Mouse (Mus musculus) neural tube, embryonic 11.5 days (tissue): Measurements from ENCODE around the gene Nt5c2. TPM values are rescaled to one million over a fixed set of nuclear protein-coding genes. Genes with fewer than 3 reads are reported as not detected.
A peak's percentile ranks its signal among the peaks of the same experiment; 100 is the strongest.

Experiments used
- ATAC-seq: fragments of 200-750 bp; cut with Nextera tagmentation; 2 replicates; pipeline ENCODE4 v1.8.0; 2017; ENCODE audit warnings: moderate number of reproducible peaks, mild to moderate bottlenecking, moderate TSS enrichment, moderate library complexity; ENCODE audit not compliant: insufficient read depth, low FRiP score, low TSS enrichment
- DNase-seq: peaks from one replicate; pipeline ENCODE4 v3.0.0-alpha.2; 2015; ENCODE audit warnings: low spot score
- H3K27ac ChIP-seq: fragments of 300-500 bp; sonication (generic); 2 replicates; pipeline ENCODE4 v1.5.1; 2014; ENCODE audit warnings: low read depth, mild to moderate bottlenecking, low read length
- H3K27me3 ChIP-seq: fragments of 300-500 bp; sonication (generic); 2 replicates; pipeline ENCODE4 v1.6.1; 2014; ENCODE audit warnings: mild to moderate bottlenecking, low read length, mixed read lengths; ENCODE audit not compliant: control insufficient read depth, insufficient read depth
- H3K36me3 ChIP-seq: fragments of 300-500 bp; sonication (generic); 2 replicates; pipeline ENCODE4 v1.6.1; 2014; ENCODE audit warnings: mild to moderate bottlenecking, low read length, moderate library complexity, mixed read lengths; ENCODE audit not compliant: control insufficient read depth, insufficient read depth
- H3K4me1 ChIP-seq: fragments of 300-500 bp; sonication (generic); 2 replicates; pipeline ENCODE4 v1.6.1; 2014; ENCODE audit warnings: low read length, mixed read lengths; ENCODE audit not compliant: control insufficient read depth, insufficient read depth
- H3K4me2 ChIP-seq: fragments of 300-500 bp; sonication (generic); 2 replicates; pipeline ENCODE4 v1.6.1; 2014; ENCODE audit warnings: low read depth, mild to moderate bottlenecking, moderate library complexity
- H3K4me3 ChIP-seq: fragments of 300-500 bp; sonication (generic); 2 replicates; pipeline ENCODE4 v1.5.1; 2014; ENCODE audit warnings: low read depth, low read length
- H3K9ac ChIP-seq: fragments of 300-500 bp; sonication (generic); 2 replicates; pipeline ENCODE4 v1.6.1; 2014; ENCODE audit warnings: mild to moderate bottlenecking, low read length
- H3K9me3 ChIP-seq: fragments of 300-500 bp; sonication (generic); 2 replicates; pipeline ENCODE4 v1.6.1; 2016; ENCODE audit warnings: low read length; ENCODE audit not compliant: control insufficient read depth
- WGBS: fragments of 180-500 bp; shearing (Covaris S2); extraction: QIAGEN DNeasy Blood & Tissue Kit; methylation state at CpG from one replicate; pipeline ENCODE4 v1.1.7; 2014; 5-methylcytosine and 5-hydroxymethylcytosine counted together
- polyA plus RNA-seq: library from polyadenylated mRNA; unstranded; fragments of >200 nt; fragmentation: Nextera tagmentation; extraction: Ambion mirVana; gene quantifications from 2 replicates; pipeline ENCODE4 v1.2.1, GENCODE M21; 2014

Gene Nt5c2
- polyA plus RNA-seq, 1 experiment from 2014 or later, result 68.3 TPM

GRCm38 (mm10) chr19:46969286-46969985, 45.5 kb downstream of the Nt5c2 start:
- H3K4me1 ChIP-seq, result peaks cover 9% of the 10 kb centered on the region
- DNase-seq (no peak), ATAC-seq (no peak)

GRCm38 (mm10) chr19:46968833-46969232, 46.1 kb downstream of the Nt5c2 start:
- Histone ChIP-seq H3K27me3 (no peaks in the 10 kb centered on the region), H3K4me1 (peaks cover 9% of the 10 kb centered on the region), H3K9ac (no peak overlapping the region), H3K4me3 (no peak overlapping the region), H3K9me3 (no peaks in the 10 kb centered on the region), H3K27ac (no peak overlapping the region), H3K4me2 (no peak overlapping the region), H3K36me3 (no peaks in the 10 kb centered on the region)
- DNase-seq (no peak), ATAC-seq (no peak)
- 78% methylated on average over 5 of the region's 5 CpGs for WGBS

More at GRCm38 (mm10) chr19:46969286-46969985, 45.5 kb downstream of the Nt5c2 start:
- H3K9me3 ChIP-seq, result no peaks in the 10 kb centered on the region
- no peaks in the 10 kb centered on the region for H3K27me3 ChIP-seq
- H3K27ac ChIP-seq, result no peak overlapping the region
- 89% methylated on average over 22 of the region's 22 CpGs for WGBS
- no peak overlapping the region for H3K4me2 ChIP-seq
- no peak overlapping the region for H3K9ac ChIP-seq
- H3K36me3 ChIP-seq, result no peaks in the 10 kb centered on the region
- H3K4me3 ChIP-seq, result no peak overlapping the region

GRCm38 (mm10) chr19:46967861-46968260, 47.1 kb downstream of the Nt5c2 start:
- Histone ChIP-seq H3K4me1 (peaks cover 9% of the 10 kb centered on the region), H3K27me3 (no peaks in the 10 kb centered on the region), H3K4me3 (no peak overlapping the region), H3K9me3 (no peaks in the 10 kb centered on the region), H3K36me3 (no peaks in the 10 kb centered on the region), H3K9ac (no peak overlapping the region), H3K4me2 (no peak overlapping the region), H3K27ac (no peak overlapping the region)
- DNase-seq (no peak), ATAC-seq (no peak)
- 41% methylated on average over 4 of the region's 4 CpGs for WGBS

- no peaks in the 10 kb centered on the region for H3K9me3 ChIP-seq
- H3K9ac ChIP-seq, result no peak overlapping the region
- H3K4me3 ChIP-seq, result no peak overlapping the region
- H3K36me3 ChIP-seq, result no peaks in the 10 kb centered on the region
- H3K27me3 ChIP-seq, result no peaks in the 10 kb centered on the region
- peaks cover 2% of the 10 kb centered on the region for H3K4me1 ChIP-seq
- ATAC-seq (no peak), DNase-seq (no peak)
- no peak overlapping the region for H3K27ac ChIP-seq
- 91% methylated on average over 6 of the region's 6 CpGs for WGBS
- no peak overlapping the region for H3K4me2 ChIP-seq
These were observed 48.6 kb downstream of the Nt5c2 start for GRCm38 (mm10) chr19:46966330-46966729.

GRCm38 (mm10) chr19:46965496-46965895, 49.5 kb downstream of the Nt5c2 start:
- Histone ChIP-seq H3K27ac (no peak overlapping the region), H3K4me1 (peaks cover 2% of the 10 kb centered on the region; the same call in 1 of the 2 replicates), H3K27me3 (no peaks in the 10 kb centered on the region), H3K9me3 (no peaks in the 10 kb centered on the region), H3K4me3 (no peak overlapping the region), H3K4me2 (no peak overlapping the region), H3K9ac (no peak overlapping the region), H3K36me3 (no peaks in the 10 kb centered on the region)
- no peak for DNase-seq
- ATAC-seq, result no peak

GRCm38 (mm10) chr19:46964353-46964752, 50.6 kb downstream of the Nt5c2 start:
- Histone ChIP-seq H3K27me3 (no peaks in the 10 kb centered on the region), H3K9ac (no peak overlapping the region), H3K4me3 (no peak overlapping the region), H3K4me1 (peaks cover 5% of the 10 kb centered on the region; the same call in 1 of the 2 replicates), H3K36me3 (no peaks in the 10 kb centered on the region), H3K27ac (no peak overlapping the region), H3K4me2 (no peak overlapping the region), H3K9me3 (no peaks in the 10 kb centered on the region)
- 58% methylated on average over 9 of the region's 9 CpGs for WGBS
- DNase-seq (no peak), ATAC-seq (no peak)

DNA sequence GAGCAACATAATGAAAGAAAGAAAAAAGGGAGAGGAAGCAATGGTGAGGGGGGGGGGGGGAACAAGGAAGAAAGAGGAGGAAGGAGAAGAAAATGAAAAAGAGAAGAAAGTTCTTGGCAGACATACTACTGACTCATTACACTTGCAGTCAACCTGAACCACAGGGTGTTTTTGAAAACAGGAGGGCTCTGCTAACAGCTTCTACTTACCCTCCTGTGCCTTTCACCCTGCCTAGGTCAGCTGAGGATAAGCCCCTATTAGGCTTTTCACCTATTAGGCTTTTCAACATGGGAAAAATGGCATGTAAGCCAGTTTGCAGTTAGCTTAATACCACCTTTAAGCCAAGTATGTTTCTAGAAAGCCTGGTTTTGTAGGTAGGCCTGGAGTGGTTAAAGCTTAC, 51.5 kb downstream of the Nt5c2 start:
- no peaks in the 10 kb centered on the region for H3K27me3 ChIP-seq
- ATAC-seq, result no peak
- no peak overlapping the region for H3K9ac ChIP-seq
- H3K27ac ChIP-seq, result no peak overlapping the region
- H3K36me3 ChIP-seq, result no peaks in the 10 kb centered on the region
- H3K4me2 ChIP-seq, result no peak overlapping the region
- no peaks in the 10 kb centered on the region for H3K9me3 ChIP-seq
- no peak for DNase-seq
- peaks cover 5% of the 10 kb centered on the region; the same call in 1 of the 2 replicates for H3K4me1 ChIP-seq
- no peak overlapping the region for H3K4me3 ChIP-seq

DNA sequence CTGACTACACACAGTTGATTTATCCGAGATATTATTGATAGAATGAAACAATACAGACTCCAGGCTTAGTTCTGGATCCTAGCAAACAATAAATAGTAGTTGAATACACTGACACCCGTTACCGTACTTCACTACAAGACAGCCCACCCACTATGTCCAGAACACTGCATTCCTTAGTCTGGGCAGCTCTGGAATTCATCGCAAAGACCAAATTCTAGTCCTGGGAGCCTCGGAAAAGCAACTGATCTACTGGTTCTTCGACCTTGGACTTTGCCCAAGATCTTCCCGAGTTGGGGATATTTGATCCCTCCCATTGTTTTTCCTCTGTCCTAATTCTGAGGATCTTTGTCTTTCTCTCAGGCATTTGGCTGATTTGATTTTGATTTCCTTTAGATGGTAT, 52.1 kb downstream of the Nt5c2 start:
- no peak for ATAC-seq
- WGBS, result 41% methylated on average over 7 of the region's 7 CpGs
- peaks cover 5% of the 10 kb centered on the region; the same call in 1 of the 2 replicates for H3K4me1 ChIP-seq
- no peak for DNase-seq
- H3K9me3 ChIP-seq, result no peaks in the 10 kb centered on the region
- no peaks in the 10 kb centered on the region for H3K27me3 ChIP-seq
- no peak overlapping the region for H3K9ac ChIP-seq
- H3K36me3 ChIP-seq, result no peaks in the 10 kb centered on the region
- H3K4me2 ChIP-seq, result peak overlapping the region; percentile 68
- H3K4me3 ChIP-seq, result no peak overlapping the region
- H3K27ac ChIP-seq, result no peak overlapping the region

DNA sequence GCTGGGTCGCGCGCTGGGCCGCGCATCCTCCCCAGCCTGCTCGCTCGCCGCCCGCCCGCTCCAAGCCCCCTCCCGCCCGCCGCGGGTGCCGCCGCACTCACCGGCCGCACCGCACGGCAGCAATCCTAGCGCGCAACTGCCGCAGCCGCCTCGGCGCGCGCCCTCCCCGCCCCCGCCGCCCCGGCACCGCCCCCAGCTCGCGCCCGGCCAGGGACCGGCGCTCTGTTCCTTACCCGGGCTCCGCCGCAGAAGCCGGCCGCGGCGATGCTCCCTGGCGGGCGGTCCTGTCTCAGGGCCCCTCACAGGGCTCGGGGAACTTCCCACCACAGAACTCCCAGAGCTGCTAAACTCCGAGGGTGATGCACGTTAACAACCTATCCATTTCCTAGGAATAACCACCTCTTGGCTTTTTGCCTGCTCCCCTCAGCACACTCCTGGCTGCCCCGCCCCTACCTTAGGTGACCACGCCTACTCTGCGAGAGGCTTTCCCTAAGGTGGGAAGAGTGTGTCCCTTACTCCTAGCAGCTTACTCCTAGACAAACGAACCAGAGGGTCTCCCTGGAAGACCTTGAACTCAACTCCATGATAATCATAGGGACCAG, 52.7 kb downstream of the Nt5c2 start:
- Histone ChIP-seq H3K27ac (peak overlapping the region; percentile 96), H3K9ac (peak overlapping the region; percentile 86), H3K27me3 (no peaks in the 10 kb centered on the region), H3K4me3 (peak overlapping the region; percentile 73), H3K4me1 (peaks cover 5% of the 10 kb centered on the region; the same call in 1 of the 2 replicates), H3K4me2 (peak overlapping the region; percentile 68), H3K36me3 (no peaks in the 10 kb centered on the region), H3K9me3 (no peaks in the 10 kb centered on the region)
- 0% methylated on average over 16 of the region's 54 CpGs for WGBS
- DNase-seq (peak; percentile 87), ATAC-seq (peak; percentile 91)
